Mouse (Mus musculus): ENCODE results near the gene Bmper.

- TF ChIP-seq CTCF (IDR thresholded peaks at IDR 0.05; ENCODE audit: insufficient read depth, low read depth, low read length) (no peak), POLR2A (IDR thresholded peaks at IDR 0.05; ENCODE audit: insufficient read depth, low read depth, low read length) (no peak)
Measured at GRCm38 (mm10) chr9:23191431-23191830, 31.4 kb upstream of the Bmper start.
